Mouse (Mus musculus) cerebellum, postnatal 14 days (tissue): ENCODE results near the gene Serpine1.
A peak's percentile ranks its signal among the peaks of the same experiment; 100 is the strongest.
"Not testable (repeated sequence)": the region's sequence is repeated elsewhere in the genome, so short reads cannot be mapped to it uniquely, and the experiment has no call there.

Experiments
- DNase-seq, 2 experiments: peaks; one replicate each; pipeline ENCODE4 v3.0.0; 2021; ENCODE audit warnings: mixed read lengths in 2 of 2

The Serpine1 gene

GRCm38 (mm10) chr5:137072079-137072960, at the start of gene Serpine1:
TSS of gene Serpine1 (minus strand) at chr5:137072268.
- peak; percentile 74 for DNase-seq

DNA sequence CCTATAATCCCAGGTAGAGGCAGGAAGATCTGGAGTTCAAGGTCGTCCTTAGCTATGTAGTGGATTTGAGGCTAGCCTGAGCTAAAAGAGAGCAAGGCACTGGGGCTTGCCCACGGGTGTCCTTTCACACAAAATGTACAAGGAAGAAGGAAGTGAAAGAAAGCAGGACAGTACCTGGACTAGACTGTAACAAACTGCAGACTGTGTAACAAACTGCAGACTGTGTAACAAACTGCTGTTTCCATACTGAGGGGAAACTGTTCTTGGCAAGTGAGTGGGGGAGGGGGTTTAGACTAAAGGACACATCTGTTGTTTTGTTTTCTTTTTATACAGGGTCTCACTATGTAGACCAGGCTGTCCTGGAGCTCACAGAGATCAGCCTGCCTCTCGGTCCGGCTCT, 49.2 kb upstream of the Serpine1 start:
- no peak for DNase-seq

DNA sequence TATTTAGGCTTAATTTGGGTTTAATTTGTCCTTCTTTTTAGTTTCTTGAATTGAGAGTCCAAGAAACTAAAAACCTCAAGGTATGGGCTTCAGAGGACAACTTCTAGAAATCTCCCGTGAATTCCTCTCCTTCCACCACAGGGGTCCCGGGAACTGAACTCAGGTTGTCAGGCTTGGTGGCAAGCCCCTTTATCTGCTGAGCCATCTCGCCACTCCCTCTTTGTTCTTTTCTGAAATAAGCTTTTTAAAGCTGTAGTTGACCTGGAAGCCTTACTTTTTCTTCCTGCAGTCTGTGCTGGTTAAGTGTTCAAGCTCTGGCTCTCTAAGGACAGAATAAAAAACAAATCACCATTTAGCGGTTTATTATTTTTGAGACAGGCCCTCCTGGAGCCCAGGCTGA, 46.8 kb upstream of the Serpine1 start:
- DNase-seq, result no peak

GRCm38 (mm10) chr5:137117994-137118393, 45.9 kb upstream of the Serpine1 start:
- not testable (repeated sequence) for DNase-seq

GRCm38 (mm10) chr5:137116987-137117386, 44.9 kb upstream of the Serpine1 start:
- DNase-seq, result no peak

DNA sequence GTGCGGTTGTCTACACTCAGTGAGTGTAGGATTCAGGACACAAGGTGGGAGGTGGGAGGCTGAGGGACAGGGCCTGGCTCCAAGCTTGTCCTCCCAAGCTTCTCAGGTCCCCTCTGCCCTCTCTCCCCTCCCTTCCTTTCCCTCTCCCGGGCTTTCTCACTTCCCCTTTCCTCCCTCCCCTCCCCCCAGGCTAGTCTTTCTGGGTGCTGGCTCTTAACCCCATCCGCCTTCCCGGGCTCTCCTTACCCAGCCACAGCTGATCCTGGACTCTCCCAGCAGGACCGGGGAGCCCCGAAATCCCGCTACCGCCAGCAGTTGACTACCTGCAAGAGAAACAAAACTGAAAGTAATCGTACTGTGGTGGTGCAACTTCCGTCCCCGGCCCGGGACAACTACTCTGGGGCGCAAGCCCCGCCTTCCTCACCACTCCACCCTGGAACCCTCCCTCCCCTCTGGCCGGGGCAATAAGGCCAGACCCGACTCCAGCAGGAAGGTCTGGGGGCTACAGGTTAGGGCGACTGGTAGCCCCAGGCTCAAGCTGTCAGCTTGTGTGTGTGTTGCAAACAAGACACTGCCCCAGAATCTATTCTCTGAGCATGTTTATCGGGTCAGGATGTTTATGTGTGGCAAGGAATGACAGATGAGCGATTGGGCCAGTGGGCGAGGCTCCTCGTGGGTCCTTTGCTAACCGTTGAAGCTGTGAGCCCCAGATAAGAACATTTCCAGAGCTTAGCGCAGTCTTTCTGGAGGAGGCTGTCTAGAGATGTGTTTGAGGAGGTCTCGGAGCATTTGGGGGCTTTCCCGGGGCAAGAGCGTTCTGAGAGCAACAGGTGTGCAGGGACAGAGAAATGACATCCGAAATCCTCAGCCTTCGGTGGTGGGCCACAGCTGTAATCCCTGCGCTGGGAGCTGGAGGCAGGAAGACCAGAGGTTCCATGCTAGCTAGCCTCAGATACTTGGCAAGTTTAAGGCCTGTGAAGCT, 44.1 kb upstream of the Serpine1 start, which contains the start of gene Trim56:
Gene Trim56 (minus strand): TSS at position 344 of the 982 bp plus-strand sequence.
- no peak for DNase-seq

- no peak for DNase-seq
Observed at GRCm38 (mm10) chr5:137114891-137115561, 43.0 kb upstream of the Serpine1 start.

DNA sequence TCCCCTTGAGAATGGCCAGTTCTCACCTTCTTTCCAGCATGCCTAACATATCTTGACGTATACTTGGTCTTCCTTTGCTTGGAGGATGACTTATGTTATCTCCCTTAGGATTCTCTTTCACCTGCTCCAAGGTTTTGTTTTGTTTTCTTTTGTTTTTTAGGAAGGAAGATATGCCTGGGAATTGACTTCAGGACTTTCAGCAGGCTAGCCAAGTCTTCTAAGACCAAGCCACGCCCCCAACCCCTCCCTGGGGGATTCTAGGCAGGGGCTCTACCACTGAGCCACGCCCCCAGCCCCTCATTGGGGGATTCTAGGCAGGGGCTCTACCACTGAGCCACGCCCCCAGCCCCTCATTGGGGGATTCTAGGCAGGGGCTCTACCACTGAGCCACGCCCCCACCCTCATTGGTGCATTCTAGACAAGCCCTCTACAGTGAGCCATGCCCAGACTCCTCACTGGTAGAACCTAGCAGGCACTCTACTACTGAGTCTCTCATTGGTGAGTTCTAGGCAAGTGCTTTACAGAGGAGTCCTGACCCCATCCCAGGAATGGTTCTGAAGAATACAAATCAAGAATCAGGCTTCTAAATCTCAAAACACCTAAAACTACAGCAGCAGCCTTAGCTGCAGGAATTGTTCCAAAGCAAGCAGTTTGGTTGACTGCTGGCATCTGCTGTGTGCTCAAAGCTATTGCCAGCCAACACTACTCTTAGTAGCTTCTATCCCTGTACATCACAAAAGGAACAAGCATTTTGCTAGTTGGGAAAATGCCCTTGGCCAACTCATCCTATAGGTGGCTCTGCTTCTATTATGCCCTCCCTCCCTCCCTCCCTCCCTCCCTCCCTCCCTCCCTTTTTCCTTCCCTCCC, 39.7 kb upstream of the Serpine1 start:
- no peak for DNase-seq

DNA sequence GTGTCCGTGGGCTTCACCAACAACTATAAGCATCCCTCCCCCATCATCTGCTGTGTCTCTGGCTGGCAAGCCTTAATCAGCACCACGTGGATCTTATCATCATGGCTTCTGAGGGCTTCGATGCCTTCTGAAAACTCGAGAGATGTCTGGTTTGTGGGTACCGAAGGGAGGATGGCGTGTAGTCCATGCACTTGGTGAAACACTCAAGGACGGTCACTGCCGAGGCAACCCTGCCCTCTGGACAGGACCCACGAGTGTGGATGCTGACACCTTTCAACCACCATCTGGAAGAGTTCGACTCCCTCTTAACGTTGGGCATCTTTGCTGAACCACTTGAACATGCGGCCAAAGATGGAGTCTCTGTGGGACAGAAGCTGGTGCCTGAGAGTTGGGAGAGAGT, 38.8 kb upstream of the Serpine1 start:
- no peak for DNase-seq

DNA sequence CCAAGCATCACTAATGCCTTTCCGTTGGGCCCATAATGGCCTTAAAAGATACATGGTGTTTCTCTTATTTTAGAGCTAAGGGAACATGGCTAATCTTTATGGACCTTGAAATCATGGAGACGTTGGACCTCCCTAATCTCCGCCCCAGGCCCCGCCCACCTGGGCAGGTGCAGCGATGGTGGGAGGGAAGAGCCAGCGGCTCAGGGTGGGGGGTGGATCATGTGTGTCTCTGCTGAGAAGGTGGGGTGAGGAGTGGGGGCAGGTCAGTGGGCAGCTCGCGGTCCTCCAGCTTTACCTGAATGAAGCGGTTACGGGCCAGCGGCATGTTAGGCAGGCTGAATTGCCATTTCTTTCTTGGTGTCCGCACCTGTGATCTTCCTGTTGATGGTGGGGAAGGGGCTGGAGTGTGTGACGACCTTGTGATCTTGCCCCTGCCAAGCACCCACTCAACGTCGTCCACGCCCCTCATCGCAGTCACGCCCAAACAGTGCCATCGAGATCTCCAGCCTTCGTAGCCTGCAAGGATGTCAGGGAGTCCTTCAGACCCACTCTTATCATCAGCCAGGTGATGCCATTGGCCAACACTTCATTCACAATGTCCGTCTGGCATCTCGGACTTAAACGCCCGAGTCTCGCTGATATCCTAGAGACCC, 38.0 kb upstream of the Serpine1 start:
- DNase-seq, result no peak

- no peak for DNase-seq
Observed at GRCm38 (mm10) chr5:137108111-137108510, 36.0 kb upstream of the Serpine1 start.

DNA sequence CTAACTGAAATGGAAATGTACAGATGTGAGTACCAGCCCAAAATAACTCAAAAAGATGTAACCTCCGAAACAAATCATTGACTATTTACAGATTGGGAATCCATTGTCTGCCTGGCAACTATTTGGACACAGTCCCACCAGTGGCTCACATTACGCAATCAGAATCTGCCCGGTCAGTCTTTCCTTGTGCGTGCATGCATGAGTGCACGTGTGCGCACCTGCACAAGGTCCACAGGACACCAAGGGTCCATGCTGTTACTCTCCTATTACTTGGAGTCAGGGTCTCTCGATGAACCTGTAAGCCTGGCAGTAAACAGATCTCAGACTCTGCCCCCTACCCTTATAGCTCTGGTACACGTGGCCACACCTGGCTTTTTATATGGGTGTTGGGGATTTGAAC, 35.6 kb upstream of the Serpine1 start:
- DNase-seq, result no peak

DNA sequence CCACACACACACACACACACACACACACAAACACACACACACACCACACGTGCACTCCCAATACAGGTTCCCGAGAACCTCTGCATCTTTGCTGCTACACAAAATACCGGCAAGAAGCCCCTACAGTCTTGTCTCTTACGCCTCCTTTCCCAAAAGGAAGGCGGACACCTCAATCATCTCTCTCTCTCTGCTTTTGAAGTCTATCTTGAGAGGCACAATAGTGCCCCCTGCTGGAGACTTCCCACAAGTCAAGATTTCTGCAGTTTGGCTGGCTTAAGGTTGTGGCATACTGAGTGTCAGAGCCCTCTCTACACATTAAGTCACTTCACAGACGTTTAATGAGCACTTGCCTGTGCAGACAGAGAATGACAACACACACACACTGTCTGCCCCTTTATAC, 35.0 kb upstream of the Serpine1 start:
- DNase-seq, result peak; percentile 93 to 94

- no peak for DNase-seq
Observed at GRCm38 (mm10) chr5:137106434-137106833, 34.4 kb upstream of the Serpine1 start.

DNA sequence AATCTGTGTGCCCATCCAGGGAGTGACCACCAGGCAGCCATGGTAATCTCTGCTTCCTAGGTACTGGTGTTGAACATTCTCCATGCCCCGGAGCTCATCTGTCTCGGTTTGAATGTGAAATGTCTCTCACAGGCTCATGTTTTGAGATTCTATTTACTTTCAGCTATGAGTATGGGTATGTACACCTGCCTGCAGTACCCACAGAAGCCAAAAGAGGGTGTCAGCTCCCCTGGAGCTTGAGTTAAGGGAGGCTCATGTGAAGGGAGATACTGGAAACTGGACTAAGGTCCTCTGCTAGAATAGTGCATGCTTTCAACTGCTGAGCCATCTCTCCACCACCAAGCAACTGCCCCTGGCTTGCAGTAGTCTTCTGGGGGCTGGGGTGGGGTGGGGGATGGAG, 31.9 kb upstream of the Serpine1 start:
- no peak for DNase-seq

DNA sequence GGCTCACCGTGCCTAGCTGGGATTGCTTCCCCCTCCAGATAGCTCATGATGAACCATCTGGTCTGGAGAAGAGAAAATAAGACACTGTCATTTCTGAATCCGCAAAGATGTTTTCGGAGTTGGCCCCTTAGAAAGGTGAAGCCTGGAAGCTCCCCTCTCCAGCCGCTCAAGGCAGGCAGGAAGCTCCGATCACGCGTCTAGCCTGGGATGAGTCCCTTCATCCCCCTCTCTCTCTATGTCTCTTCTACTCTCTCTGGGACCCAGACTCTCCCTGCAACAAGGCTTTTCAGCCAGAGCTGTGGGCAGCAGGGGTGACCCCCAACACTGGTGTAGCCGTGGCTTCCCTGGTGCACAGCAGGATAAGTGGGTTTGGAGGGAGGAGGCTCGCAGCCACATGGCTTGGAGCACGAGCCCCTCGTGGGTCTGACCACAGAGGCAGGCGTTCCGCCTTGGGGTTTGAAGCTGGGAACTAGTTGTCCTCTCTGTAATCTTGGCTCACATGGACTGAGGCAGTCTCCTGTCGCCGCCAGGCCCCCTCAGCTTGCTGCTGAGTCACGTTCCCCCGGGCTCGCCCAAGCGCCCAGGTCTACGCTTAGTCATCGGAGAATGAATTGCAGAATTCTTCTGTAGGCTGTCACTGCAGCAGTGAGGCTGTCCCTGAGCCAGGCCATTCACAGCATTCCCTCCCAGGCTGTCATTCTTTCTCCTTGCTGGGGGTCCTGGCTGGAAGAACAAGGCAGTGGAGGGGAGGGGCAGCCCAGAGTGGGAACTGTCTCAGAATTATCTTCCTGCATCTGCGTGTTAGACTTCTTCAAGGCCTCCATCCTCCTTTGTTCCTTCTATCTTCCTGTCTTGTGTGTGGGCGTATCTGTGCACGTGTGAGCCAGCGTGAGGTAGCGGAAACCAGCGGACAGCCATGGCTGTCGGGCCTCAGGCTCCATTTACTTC, 30.8 kb upstream of the Serpine1 start:
- peak; percentile 52 for DNase-seq

GRCm38 (mm10) chr5:137102078-137102477, 30.0 kb upstream of the Serpine1 start:
- DNase-seq, result no peak

GRCm38 (mm10) chr5:137100660-137101059, 28.6 kb upstream of the Serpine1 start:
- DNase-seq, result peak; percentile 72 to 85

GRCm38 (mm10) chr5:137098418-137098817, 26.4 kb upstream of the Serpine1 start:
- no peak for DNase-seq

DNA sequence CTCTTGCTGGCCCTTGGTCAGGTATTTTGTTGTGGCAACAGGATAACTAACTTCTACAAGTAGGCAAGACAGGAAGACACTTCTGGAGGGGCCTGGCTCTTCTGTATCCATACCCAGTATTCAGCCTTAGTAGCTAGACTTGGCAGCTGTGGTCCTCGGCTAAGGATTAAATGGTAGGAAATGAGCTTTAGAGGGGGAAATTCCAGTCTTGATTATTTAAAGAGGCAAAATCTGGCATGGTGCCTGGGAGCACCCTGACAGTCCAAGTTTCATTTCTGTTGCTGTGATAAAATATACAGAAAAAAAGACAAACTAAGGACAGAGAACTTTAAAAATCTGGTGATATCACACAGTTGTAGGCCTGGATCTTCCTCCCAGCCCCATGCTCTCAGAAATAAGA, 24.0 kb upstream of the Serpine1 start:
- DNase-seq, result no peak
